In genomic region chr6:127335996-127336660, GRCm38 (mm10) we compare ENCODE assay signal across 9 mouse cellular contexts.
A peak's percentile ranks its signal among the peaks of the same experiment; 100 is the strongest.
DNase-seq lines count a peak whose midpoint lies in the region; ATAC-seq lines count a peak whose summit lies in the region.
"Had no signal": no experiment of that assay in that cellular context is flagged by ENCODE, and none has a peak within 500 bp of the region (broad histone marks: within the 10 kb centered on the region; RNA-seq: fewer than 3 reads in every experiment).

No protein-coding gene starts in this region.

- peak overlapping the region; percentile 69 for H3K27ac ChIP-seq in heart, embryonic 13.5 days (replicated peaks)
- peak overlapping the region; percentile 84 for H3K27ac ChIP-seq in embryonic facial prominence, embryonic 10.5 days (replicated peaks)
- H3K27ac ChIP-seq in hindbrain, embryonic 15.5 days (replicated peaks) = peak overlapping the region; percentile 61
- H3K27ac ChIP-seq in midbrain, embryonic 16.5 days (ENCODE audit: low read length) = peak overlapping the region; percentile 71; the same call in 1 of the 2 replicates

- H3K36me3 ChIP-seq in heart, embryonic 13.5 days = no peaks in the 10 kb centered on the region
- H3K36me3 ChIP-seq in embryonic facial prominence, embryonic 10.5 days (replicated peaks) = no peaks in the 10 kb centered on the region
- H3K36me3 ChIP-seq in hindbrain, embryonic 15.5 days = no peaks in the 10 kb centered on the region
- no peaks in the 10 kb centered on the region for H3K36me3 ChIP-seq in midbrain, embryonic 16.5 days (ENCODE audit: control insufficient read depth, insufficient read depth, low read length)

- H3K27me3 ChIP-seq in heart, embryonic 13.5 days (replicated peaks) = no peaks in the 10 kb centered on the region
- peaks cover 17% of the 10 kb centered on the region for H3K27me3 ChIP-seq in embryonic facial prominence, embryonic 10.5 days (replicated peaks; ENCODE audit: low read depth, poor library complexity, severe bottlenecking)
- H3K27me3 ChIP-seq in hindbrain, embryonic 15.5 days = peaks cover 11% of the 10 kb centered on the region; the same call in 1 of the 2 replicates
- no peaks in the 10 kb centered on the region for H3K27me3 ChIP-seq in midbrain, embryonic 16.5 days (ENCODE audit: control insufficient read depth, insufficient read depth, low read depth, low read length)

- no peak overlapping the region for H3K4me2 ChIP-seq in heart, embryonic 13.5 days
- H3K4me2 ChIP-seq in hindbrain, embryonic 15.5 days = no peak overlapping the region
- H3K4me2 ChIP-seq in midbrain, embryonic 16.5 days (ENCODE audit: low read length) = no peak overlapping the region

- H3K4me1 ChIP-seq in heart, embryonic 13.5 days = peaks cover 75% of the 10 kb centered on the region
- peaks cover 53% of the 10 kb centered on the region for H3K4me1 ChIP-seq in embryonic facial prominence, embryonic 10.5 days
- H3K4me1 ChIP-seq in hindbrain, embryonic 15.5 days (replicated peaks) = peaks cover 32% of the 10 kb centered on the region
- peaks cover 13% of the 10 kb centered on the region for H3K4me1 ChIP-seq in midbrain, embryonic 16.5 days (ENCODE audit: control insufficient read depth, insufficient read depth, low read length)

- no peak overlapping the region for H3K4me3 ChIP-seq in heart, embryonic 13.5 days
- H3K4me3 ChIP-seq in embryonic facial prominence, embryonic 10.5 days = peak overlapping the region; percentile 33; the same call in 1 of the 2 replicates
- no peak overlapping the region for H3K4me3 ChIP-seq in hindbrain, embryonic 15.5 days
- H3K4me3 ChIP-seq in midbrain, embryonic 16.5 days (ENCODE audit: low read depth, low read length) = no peak overlapping the region
- H3K4me3 ChIP-seq: erythroblast, embryonic 14.5 days had no signal

- ATAC-seq in heart, embryonic 13.5 days (ENCODE audit: extremely low read depth, insufficient number of reproducible peaks, low FRiP score, low TSS enrichment) = no peak
- no peak for ATAC-seq in hindbrain, embryonic 15.5 days (ENCODE audit: low FRiP score, low read depth)
- ATAC-seq in midbrain, embryonic 16.5 days = 0 out of 2 replicates have a peak, but pooled peaks have one; percentile 5

- intact Hi-C loops in gastrocnemius, postnatal 36 days (cut with DNase I) = no loop called here

- peak overlapping the region; percentile 58; the same call in 1 of the 2 replicates for H3K9ac ChIP-seq in heart, embryonic 13.5 days
- no peak overlapping the region for H3K9ac ChIP-seq in hindbrain, embryonic 15.5 days
- no peak overlapping the region for H3K9ac ChIP-seq in midbrain, embryonic 16.5 days (ENCODE audit: low read depth, low read length)

- H3K9me3 ChIP-seq in heart, embryonic 13.5 days = no peaks in the 10 kb centered on the region
- H3K9me3 ChIP-seq in embryonic facial prominence, embryonic 10.5 days = no peaks in the 10 kb centered on the region
- H3K9me3 ChIP-seq in hindbrain, embryonic 15.5 days = no peaks in the 10 kb centered on the region
- H3K9me3 ChIP-seq in midbrain, embryonic 16.5 days (replicated peaks; ENCODE audit: control insufficient read depth, low read length, poor library complexity, severe bottlenecking) = no peaks in the 10 kb centered on the region

- no peak for DNase-seq in heart, adult 8-10 months (ENCODE audit: low spot score)
- no peak for DNase-seq in embryonic facial prominence, embryonic 10.5 days (ENCODE audit: low spot score)
- DNase-seq in gastrocnemius, postnatal 36 days = no peak
- no peak for DNase-seq in layer of hippocampus, postnatal 36 days
- DNase-seq in left cerebral cortex, adult 9 months (ENCODE audit: low spot score in 2 of 2) = no peak

- 55% methylated on average over 12 of the region's 12 CpGs for WGBS in heart, embryonic 13.5 days
- 18% methylated on average over 12 of the region's 12 CpGs for WGBS in embryonic facial prominence, embryonic 10.5 days
- 21% methylated on average over 12 of the region's 12 CpGs for WGBS in hindbrain, embryonic 15.5 days
- 18% methylated on average over 12 of the region's 12 CpGs for WGBS in midbrain, embryonic 16.5 days
